Mouse (Mus musculus): ENCODE measurements around the gene Ormdl3. TPM values are rescaled to one million over a fixed set of nuclear protein-coding genes. Genes with fewer than 3 reads are reported as not detected.
A peak's percentile ranks its signal among the peaks of the same experiment; 100 is the strongest.

Gene Ormdl3
- total RNA-seq, 1 experiment, result 45.4 TPM

- TF ChIP-seq ZC3H11A (IDR thresholded peaks at IDR 0.05; ENCODE audit: borderline replicate concordance, low read depth, low read length) (no peak), CHD2 (IDR thresholded peaks at IDR 0.05; ENCODE audit: low read depth, low read length) (no peak), ZNF384 (IDR thresholded peaks at IDR 0.05; ENCODE audit: low read depth, low read length) (no peak), HCFC1 (IDR thresholded peaks at IDR 0.05; ENCODE audit: borderline replicate concordance, insufficient read depth, low read length) (no peak), MAFK (IDR thresholded peaks at IDR 0.05; ENCODE audit: insufficient read depth, low read depth, low read length) (no peak)
- peak overlapping the region; percentile 17 to 37; a peak in 2 of 4 replicates for H3K4me3 ChIP-seq (ENCODE audit: insufficient read depth in 1 of 2, low read depth in 1 of 2, low read length in 2 of 2, poor library complexity in 1 of 2, severe bottlenecking in 1 of 2)
- H3K9me3 ChIP-seq (ENCODE audit: control insufficient read depth, insufficient read depth, low read depth, low read length), result no peaks in the 10 kb centered on the region
- peaks cover 6 to 34% of the 10 kb centered on the region in 2 experiments; a peak in 3 of 4 replicates for H3K4me1 ChIP-seq (ENCODE audit: control insufficient read depth in 2 of 2, insufficient read depth in 2 of 2, low read length in 2 of 2, poor library complexity in 1 of 2)
- no peak for DNase-seq (ENCODE audit: low read depth, low spot score)
- in situ Hi-C loops (cut with MboI; ENCODE audit: low sequenced_read_pairs in 2 of 2, unreplicated experiment in 2 of 2), result no loop called here
- H3K36me3 ChIP-seq (ENCODE audit: control insufficient read depth, insufficient read depth, low read length, poor library complexity, severe bottlenecking), result peaks cover 15% of the 10 kb centered on the region
- H3K27ac ChIP-seq (ENCODE audit: insufficient read depth, low read depth, low read length, poor library complexity, severe bottlenecking), result peak overlapping the region; percentile 26; the same call in 1 of the 2 replicates
- peak overlapping the region; percentile 14; the same call in 1 of the 2 replicates for H3K9ac ChIP-seq (ENCODE audit: insufficient read depth, low read depth, low read length, poor library complexity, severe bottlenecking)
These were observed 6.7 kb downstream of the Ormdl3 start for GRCm38 (mm10) chr11:98580301-98581121.

- no peak overlapping the region for H3K4me3 ChIP-seq (ENCODE audit: insufficient read depth in 1 of 2, low read depth in 1 of 2, low read length in 2 of 2, poor library complexity in 1 of 2, severe bottlenecking in 1 of 2)
- TF ChIP-seq CHD2 (IDR thresholded peaks at IDR 0.05; ENCODE audit: low read depth, low read length), result no peak
- in situ Hi-C loops (cut with MboI; ENCODE audit: low sequenced_read_pairs in 2 of 2, unreplicated experiment in 2 of 2), result no loop called here
- no peak overlapping the region for H3K27ac ChIP-seq (ENCODE audit: insufficient read depth, low read depth, low read length, poor library complexity, severe bottlenecking)
- no peak for DNase-seq (ENCODE audit: low read depth, low spot score)
- H3K4me1 ChIP-seq (ENCODE audit: control insufficient read depth in 2 of 2, insufficient read depth in 2 of 2, low read length in 2 of 2, poor library complexity in 1 of 2), result peaks cover 6 to 30% of the 10 kb centered on the region in 2 experiments; a peak in 3 of 4 replicates
- no peaks in the 10 kb centered on the region for H3K9me3 ChIP-seq (ENCODE audit: control insufficient read depth, insufficient read depth, low read depth, low read length)
- H3K9ac ChIP-seq (ENCODE audit: insufficient read depth, low read depth, low read length, poor library complexity, severe bottlenecking), result no peak overlapping the region
- peaks cover 7% of the 10 kb centered on the region for H3K36me3 ChIP-seq (ENCODE audit: control insufficient read depth, insufficient read depth, low read length, poor library complexity, severe bottlenecking)
These were observed 9.4 kb downstream of the Ormdl3 start for GRCm38 (mm10) chr11:98577776-98578175.

GRCm38 (mm10) chr11:98569461-98569860 lies 17.7 kb downstream of the Ormdl3 start:
- no peaks in the 10 kb centered on the region for H3K9me3 ChIP-seq (ENCODE audit: control insufficient read depth, insufficient read depth, low read depth, low read length)
- H3K27ac ChIP-seq (ENCODE audit: insufficient read depth, low read depth, low read length, poor library complexity, severe bottlenecking), result no peak overlapping the region
- H3K4me3 ChIP-seq (ENCODE audit: insufficient read depth in 1 of 2, low read depth in 1 of 2, low read length in 2 of 2, poor library complexity in 1 of 2, severe bottlenecking in 1 of 2), result peak overlapping the region; percentile 44 to 47
- in situ Hi-C loops (cut with MboI; ENCODE audit: low sequenced_read_pairs in 2 of 2, unreplicated experiment in 2 of 2), result no loop called here
- no peaks in the 10 kb centered on the region for H3K36me3 ChIP-seq (ENCODE audit: control insufficient read depth, insufficient read depth, low read length, poor library complexity, severe bottlenecking)
- DNase-seq (ENCODE audit: low read depth, low spot score), result no peak
- H3K4me1 ChIP-seq (ENCODE audit: control insufficient read depth in 2 of 2, insufficient read depth in 2 of 2, low read length in 2 of 2, poor library complexity in 1 of 2), result peaks cover 0 to 5% of the 10 kb centered on the region in 2 experiments; a peak in 1 of 4 replicates
- TF ChIP-seq HCFC1 (IDR thresholded peaks at IDR 0.05; ENCODE audit: borderline replicate concordance, insufficient read depth, low read length), result no peak
- TF ChIP-seq ZNF384 (IDR thresholded peaks at IDR 0.05; ENCODE audit: low read depth, low read length), result no peak
- TF ChIP-seq MAFK (IDR thresholded peaks at IDR 0.05; ENCODE audit: insufficient read depth, low read depth, low read length), result no peak
- TF ChIP-seq ZC3H11A (IDR thresholded peaks at IDR 0.05; ENCODE audit: borderline replicate concordance, low read depth, low read length), result no peak
- TF ChIP-seq CHD2 (IDR thresholded peaks at IDR 0.05; ENCODE audit: low read depth, low read length), result no peak
- no peak overlapping the region for H3K9ac ChIP-seq (ENCODE audit: insufficient read depth, low read depth, low read length, poor library complexity, severe bottlenecking)

- DNase-seq (ENCODE audit: low read depth, low spot score), result peak; percentile 70
- H3K4me3 ChIP-seq (ENCODE audit: insufficient read depth in 1 of 2, low read depth in 1 of 2, low read length in 2 of 2, poor library complexity in 1 of 2, severe bottlenecking in 1 of 2), result no peak overlapping the region
- no peak overlapping the region for H3K9ac ChIP-seq (ENCODE audit: insufficient read depth, low read depth, low read length, poor library complexity, severe bottlenecking)
- H3K27ac ChIP-seq (ENCODE audit: insufficient read depth, low read depth, low read length, poor library complexity, severe bottlenecking), result no peak overlapping the region
- no peaks in the 10 kb centered on the region for H3K36me3 ChIP-seq (ENCODE audit: control insufficient read depth, insufficient read depth, low read length, poor library complexity, severe bottlenecking)
- H3K4me1 ChIP-seq (ENCODE audit: control insufficient read depth in 2 of 2, insufficient read depth in 2 of 2, low read length in 2 of 2, poor library complexity in 1 of 2), result peaks cover 0 to 5% of the 10 kb centered on the region in 2 experiments; a peak in 1 of 4 replicates
- TF ChIP-seq ZNF384 (IDR thresholded peaks at IDR 0.05; ENCODE audit: low read depth, low read length), result no peak
- TF ChIP-seq CHD2 (IDR thresholded peaks at IDR 0.05; ENCODE audit: low read depth, low read length), result no peak
- TF ChIP-seq MAFK (IDR thresholded peaks at IDR 0.05; ENCODE audit: insufficient read depth, low read depth, low read length), result no peak
- TF ChIP-seq HCFC1 (IDR thresholded peaks at IDR 0.05; ENCODE audit: borderline replicate concordance, insufficient read depth, low read length), result no peak
- no peak for TF ChIP-seq ZC3H11A (IDR thresholded peaks at IDR 0.05; ENCODE audit: borderline replicate concordance, low read depth, low read length)
- H3K9me3 ChIP-seq (ENCODE audit: control insufficient read depth, insufficient read depth, low read depth, low read length), result no peaks in the 10 kb centered on the region
- in situ Hi-C loops (cut with MboI; ENCODE audit: low sequenced_read_pairs in 2 of 2, unreplicated experiment in 2 of 2), result no loop called here
These were observed 18.8 kb downstream of the Ormdl3 start for GRCm38 (mm10) chr11:98568326-98568725.

Measured in ES-E14 (cell line).